Mouse (Mus musculus) right cerebral cortex, postnatal 14 days (tissue): ENCODE measurements around the gene Gpr179.
"Not testable (repeated sequence)": the region's sequence is repeated elsewhere in the genome, so short reads cannot be mapped to it uniquely, and the experiment has no call there.

Source experiments
- DNase-seq: peaks from one replicate; pipeline ENCODE4 v3.0.0; 2022

The Gpr179 gene

GRCm38 (mm10) chr11:97315504-97316503 lies 36.1 kb downstream of the Gpr179 start, which contains the start of gene Mrpl45:
Gene Mrpl45, plus strand, starts transcription at chr11:97315716.
- DNase-seq = peak; percentile 99

- no peak for DNase-seq
Measured at GRCm38 (mm10) chr11:97314751-97315503, 37.0 kb downstream of the Gpr179 start.

GRCm38 (mm10) chr11:97314110-97314509 lies 37.8 kb downstream of the Gpr179 start:
- DNase-seq = no peak

GRCm38 (mm10) chr11:97312871-97313270 lies 39.0 kb downstream of the Gpr179 start:
- not testable (repeated sequence) for DNase-seq

GRCm38 (mm10) chr11:97310895-97311631 lies 40.8 kb downstream of the Gpr179 start:
- no peak for DNase-seq

- DNase-seq = peak; percentile 66
Measured at GRCm38 (mm10) chr11:97309911-97310571, 41.8 kb downstream of the Gpr179 start.

- no peak for DNase-seq
Measured at GRCm38 (mm10) chr11:97309451-97309836, 42.4 kb downstream of the Gpr179 start.

- no peak for DNase-seq
Measured at GRCm38 (mm10) chr11:97308806-97309450, 42.9 kb downstream of the Gpr179 start.

GRCm38 (mm10) chr11:97307294-97308069 lies 44.4 kb downstream of the Gpr179 start:
- no peak for DNase-seq

GRCm38 (mm10) chr11:97304631-97305030 lies 47.2 kb downstream of the Gpr179 start:
- DNase-seq = no peak

- DNase-seq = no peak
Measured at GRCm38 (mm10) chr11:97302231-97302781, 49.6 kb downstream of the Gpr179 start.

- DNase-seq = no peak
Measured at GRCm38 (mm10) chr11:97301406-97301805, 50.5 kb downstream of the Gpr179 start.

- DNase-seq = no peak
Measured at GRCm38 (mm10) chr11:97299939-97300338, 51.9 kb downstream of the Gpr179 start.

GRCm38 (mm10) chr11:97296542-97296941 lies 55.3 kb downstream of the Gpr179 start:
- DNase-seq = no peak

- no peak for DNase-seq
Measured at GRCm38 (mm10) chr11:97292731-97293130, 59.1 kb downstream of the Gpr179 start.

GRCm38 (mm10) chr11:97289276-97290230 lies 62.3 kb downstream of the Gpr179 start:
- no peak for DNase-seq

- DNase-seq = no peak
Measured at GRCm38 (mm10) chr11:97287643-97288042, 64.2 kb downstream of the Gpr179 start.

GRCm38 (mm10) chr11:97286973-97287372 lies 64.9 kb downstream of the Gpr179 start:
- no peak for DNase-seq
